Mouse (Mus musculus): ENCODE measurements around the gene Zfp316. TPM values are rescaled to one million over a fixed set of nuclear protein-coding genes. Genes with fewer than 3 reads are reported as not detected.

The Zfp316 gene
- total and polyA plus RNA-seq, 3 experiments: 1.1 to 3.6 (median 2.0) TPM

DNA sequence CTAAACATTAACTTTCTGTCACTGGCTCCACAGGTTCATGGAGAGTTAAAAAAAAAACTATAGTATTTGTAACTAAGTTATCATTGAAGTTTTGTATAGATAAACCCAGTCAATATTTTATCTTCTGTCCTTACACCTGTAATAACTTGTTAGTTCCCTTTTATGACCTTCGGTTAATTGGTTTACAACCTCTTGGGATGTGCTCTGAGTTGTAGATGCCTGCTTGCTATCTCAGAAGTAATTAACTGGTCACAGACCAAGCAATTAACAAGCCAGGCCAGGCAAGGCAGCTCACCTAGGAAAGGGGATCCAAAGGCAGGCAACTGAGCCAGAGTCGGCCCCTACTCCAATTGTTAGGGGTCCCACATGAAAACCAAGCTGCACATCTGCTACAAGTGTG, 56.0 kb downstream of the Zfp316 start:
- no peak overlapping the region for H3K27ac ChIP-seq (ENCODE audit: insufficient read depth, low read depth)
- in situ Hi-C loops (cut with MboI; ENCODE audit: low pct_ligation_motif_present, low pct_unique_long_range_greater_than_20kb, low sequenced_read_pairs): no loop called here
- H3K27me3 ChIP-seq (replicated peaks): peaks cover 3% of the 10 kb centered on the region
- DNase-seq (ENCODE audit: extremely low read depth): no peak
- H3K36me3 ChIP-seq (replicated peaks in 1 of 2; ENCODE audit: control insufficient read depth in 1 of 2, insufficient read depth in 1 of 2, low read length in 1 of 2): no peaks in the 10 kb centered on the region
- no peak overlapping the region for H3K4me2 ChIP-seq (ENCODE audit: insufficient read depth, low read depth, poor library complexity, severe bottlenecking)
- no peak overlapping the region for H3K4me3 ChIP-seq (replicated peaks in 1 of 3; ENCODE audit: low read depth in 2 of 3, low read length in 2 of 3, poor library complexity in 1 of 3)
- no peaks in the 10 kb centered on the region for H3K4me1 ChIP-seq (ENCODE audit: control insufficient read depth in 1 of 2, insufficient read depth in 2 of 2)
- H3K9ac ChIP-seq (ENCODE audit: insufficient read depth, low read depth): no peak overlapping the region
- no peaks in the 10 kb centered on the region for H3K79me2 ChIP-seq (replicated peaks; ENCODE audit: control insufficient read depth, extremely low read depth, insufficient read depth, poor library complexity, severe bottlenecking)
- no peak for TF ChIP-seq POLR2A (IDR thresholded peaks at IDR 0.05; ENCODE audit: low read depth, low read length)
- no peak for TF ChIP-seq RCOR1 (conservative IDR thresholded peaks at IDR 0.05; ENCODE audit: low read depth, low read length)
- TF ChIP-seq CHD1 (IDR thresholded peaks at IDR 0.05; ENCODE audit: low read depth, low read length): no peak
- no peak for TF ChIP-seq CHD2 (IDR thresholded peaks at IDR 0.05; ENCODE audit: low read length)
- no peak for TF ChIP-seq ZNF384 (IDR thresholded peaks at IDR 0.05; ENCODE audit: low read depth, low read length)
- TF ChIP-seq SMC3 (IDR thresholded peaks at IDR 0.05; ENCODE audit: low read depth, low read length): no peak
- TF ChIP-seq MXI1 (IDR thresholded peaks at IDR 0.05; ENCODE audit: low read depth, low read length): no peak
- no peak for TF ChIP-seq MAZ (IDR thresholded peaks at IDR 0.05; ENCODE audit: low read depth, low read length)
- TF ChIP-seq MEF2A (IDR thresholded peaks at IDR 0.05; ENCODE audit: borderline replicate concordance, low read depth, low read length): no peak
- H3K9me3 ChIP-seq (replicated peaks; ENCODE audit: low read length): peaks cover 2% of the 10 kb centered on the region
- dilution Hi-C loops (cut with MboI; ENCODE audit: extremely low pct_ligation_motif_present, extremely low pct_unique_long_range_greater_than_20kb, low sequenced_read_pairs): no loop called here

- Histone ChIP-seq H3K27me3 (replicated peaks) (peaks cover 2% of the 10 kb centered on the region), H3K79me2 (replicated peaks; ENCODE audit: control insufficient read depth, extremely low read depth, insufficient read depth, poor library complexity, severe bottlenecking) (no peaks in the 10 kb centered on the region), H3K36me3 (replicated peaks in 1 of 2; ENCODE audit: control insufficient read depth in 1 of 2, insufficient read depth in 1 of 2, low read length in 1 of 2) (no peaks in the 10 kb centered on the region), H3K9me3 (replicated peaks; ENCODE audit: low read length) (peaks cover 12% of the 10 kb centered on the region), H3K27ac (ENCODE audit: insufficient read depth, low read depth) (no peak overlapping the region), H3K4me1 (ENCODE audit: control insufficient read depth in 1 of 2, insufficient read depth in 2 of 2) (no peaks in the 10 kb centered on the region), H3K9ac (ENCODE audit: insufficient read depth, low read depth) (no peak overlapping the region), H3K4me2 (ENCODE audit: insufficient read depth, low read depth, poor library complexity, severe bottlenecking) (no peak overlapping the region), H3K4me3 (replicated peaks in 1 of 3; ENCODE audit: low read depth in 2 of 3, low read length in 2 of 3, poor library complexity in 1 of 3) (no peak overlapping the region)
- peak in 1 of 2 experiments; percentile 30; a peak in 2 of 4 replicates for TF ChIP-seq CTCF (conservative IDR thresholded peaks at IDR 0.05 in 1 of 2, IDR thresholded peaks at IDR 0.05 in 1 of 2; ENCODE audit: low read depth in 2 of 2, low read length in 2 of 2)
- no peak for TF ChIP-seq ZC3H11A (IDR thresholded peaks at IDR 0.05; ENCODE audit: low read depth, low read length)
- in situ Hi-C loops (cut with MboI; ENCODE audit: low pct_ligation_motif_present, low pct_unique_long_range_greater_than_20kb, low sequenced_read_pairs) (no loop called here), dilution Hi-C loops (cut with MboI; ENCODE audit: extremely low pct_ligation_motif_present, extremely low pct_unique_long_range_greater_than_20kb, low sequenced_read_pairs) (no loop called here)
- DNase-seq (ENCODE audit: extremely low read depth): no peak
Observed at GRCm38 (mm10) chr5:143205015-143205414, 64.8 kb downstream of the Zfp316 start.

Other genes with a start within 250 kb of the Zfp316 start
- 18.2 and 18.3 TPM in 2 replicates for gene Rnf216, start 157.0 kb downstream of the Zfp316 start, total RNA-seq (2012; rRNA removed)
- gene Rnf216, start 157.0 kb downstream of the Zfp316 start, total RNA-seq (2014; rRNA removed): 15.5 and 17.6 TPM in 2 replicates
- gene Rnf216, start 157.0 kb downstream of the Zfp316 start, polyA plus RNA-seq (2012; ENCODE audit: insufficient read length, low read depth): 30.7 and 33.2 TPM in 2 replicates
- not detected in 2 replicates for gene Olfr718-ps1, start 122.4 kb downstream of the Zfp316 start, total RNA-seq (2012; rRNA removed)
- not detected in 2 replicates for gene Olfr718-ps1, start 122.4 kb downstream of the Zfp316 start, total RNA-seq (2014; rRNA removed)
- gene Olfr718-ps1, start 122.4 kb downstream of the Zfp316 start, polyA plus RNA-seq (2012; ENCODE audit: insufficient read length, low read depth): not detected in 2 replicates
- gene Rbak, start 89.2 kb downstream of the Zfp316 start, total RNA-seq (2012; rRNA removed): 3.8 and 4.3 TPM in 2 replicates
- 4.9 and 5.1 TPM in 2 replicates for gene Rbak, start 89.2 kb downstream of the Zfp316 start, total RNA-seq (2014; rRNA removed)
- gene Rbak, start 89.2 kb downstream of the Zfp316 start, polyA plus RNA-seq (2012; ENCODE audit: insufficient read length, low read depth): 6.1 and 6.9 TPM in 2 replicates
- gene Spdye4b, start 89.0 kb downstream of the Zfp316 start, total RNA-seq (2012; rRNA removed): not detected in 2 replicates
- gene Spdye4b, start 89.0 kb downstream of the Zfp316 start, total RNA-seq (2014; rRNA removed): not detected in 2 replicates
- not detected in 2 replicates for gene Spdye4b, start 89.0 kb downstream of the Zfp316 start, polyA plus RNA-seq (2012; ENCODE audit: insufficient read length, low read depth)
- gene Spdye4a, start 43.1 kb downstream of the Zfp316 start, total RNA-seq (2012; rRNA removed): not detected in 2 replicates
- not detected in 2 replicates for gene Spdye4a, start 43.1 kb downstream of the Zfp316 start, total RNA-seq (2014; rRNA removed)
- not detected in 2 replicates for gene Spdye4a, start 43.1 kb downstream of the Zfp316 start, polyA plus RNA-seq (2012; ENCODE audit: insufficient read length, low read depth)
- gene Zfp12, start 34.9 kb downstream of the Zfp316 start, total RNA-seq (2012; rRNA removed): 12.4 and 12.8 TPM in 2 replicates
- gene Zfp12, start 34.9 kb downstream of the Zfp316 start, total RNA-seq (2014; rRNA removed): 15.9 and 18.8 TPM in 2 replicates
- gene Zfp12, start 34.9 kb downstream of the Zfp316 start, polyA plus RNA-seq (2012; ENCODE audit: insufficient read length, low read depth): 11.2 and 13.1 TPM in 2 replicates
- gene Zfp853, start 23.6 kb upstream of the Zfp316 start, total RNA-seq (2012; rRNA removed): 0.13 TPM in 1 of 2 replicates, not detected in the other
- not detected in 2 replicates for gene Zfp853, start 23.6 kb upstream of the Zfp316 start, total RNA-seq (2014; rRNA removed)
- gene Zfp853, start 23.6 kb upstream of the Zfp316 start, polyA plus RNA-seq (2012; ENCODE audit: insufficient read length, low read depth): 0.21 and 0.22 TPM in 2 replicates
- gene E130309D02Rik, start 45.3 kb upstream of the Zfp316 start, total RNA-seq (2012; rRNA removed): 32.7 and 39.7 TPM in 2 replicates
- 22.8 and 23.7 TPM in 2 replicates for gene E130309D02Rik, start 45.3 kb upstream of the Zfp316 start, total RNA-seq (2014; rRNA removed)
- 51.8 and 63.7 TPM in 2 replicates for gene E130309D02Rik, start 45.3 kb upstream of the Zfp316 start, polyA plus RNA-seq (2012; ENCODE audit: insufficient read length, low read depth)
- gene Zdhhc4, start 59.2 kb upstream of the Zfp316 start, total RNA-seq (2012; rRNA removed): 16.3 and 18.7 TPM in 2 replicates
- 19.9 and 22.7 TPM in 2 replicates for gene Zdhhc4, start 59.2 kb upstream of the Zfp316 start, total RNA-seq (2014; rRNA removed)
- gene Zdhhc4, start 59.2 kb upstream of the Zfp316 start, polyA plus RNA-seq (2012; ENCODE audit: insufficient read length, low read depth): 39.4 and 51.5 TPM in 2 replicates
- gene Grid2ip, start 87.3 kb upstream of the Zfp316 start, total RNA-seq (2012; rRNA removed): not detected in 2 replicates
- not detected in 2 replicates for gene Grid2ip, start 87.3 kb upstream of the Zfp316 start, total RNA-seq (2014; rRNA removed)
- gene Grid2ip, start 87.3 kb upstream of the Zfp316 start, polyA plus RNA-seq (2012; ENCODE audit: insufficient read length, low read depth): not detected in 2 replicates
- gene Kdelr2, start 133.8 kb upstream of the Zfp316 start, total RNA-seq (2012; rRNA removed): 77.7 and 91.7 TPM in 2 replicates
- 105 and 117 TPM in 2 replicates for gene Kdelr2, start 133.8 kb upstream of the Zfp316 start, total RNA-seq (2014; rRNA removed)
- 53.2 and 75.7 TPM in 2 replicates for gene Kdelr2, start 133.8 kb upstream of the Zfp316 start, polyA plus RNA-seq (2012; ENCODE audit: insufficient read length, low read depth)
- gene Daglb, start 194.6 kb upstream of the Zfp316 start, total RNA-seq (2012; rRNA removed): 10.4 and 10.8 TPM in 2 replicates
- 11.9 and 12.1 TPM in 2 replicates for gene Daglb, start 194.6 kb upstream of the Zfp316 start, total RNA-seq (2014; rRNA removed)
- gene Daglb, start 194.6 kb upstream of the Zfp316 start, polyA plus RNA-seq (2012; ENCODE audit: insufficient read length, low read depth): 10.8 and 11.4 TPM in 2 replicates

Data from CH12.LX (cell line).